Mouse (Mus musculus) olfactory bulb, adult 2 months (tissue): ENCODE data around the gene Lypd4.

Source experiments
- CTCF ChIP-seq: fragments of 200-500 bp; IDR thresholded peaks from 2 replicates; pipeline ENCODE4 v1.5.1; 2012; ENCODE audit warnings: low read depth, mild to moderate bottlenecking, low read length, moderate library complexity; ENCODE audit not compliant: insufficient read depth
- POLR2A ChIP-seq: fragments of 200-500 bp; IDR thresholded peaks from 2 replicates; pipeline ENCODE4 v1.6.1; 2012; ENCODE audit warnings: mild to moderate bottlenecking, low read depth, low read length, moderate library complexity; ENCODE audit not compliant: insufficient read depth

- no peak for TF ChIP-seq CTCF
- no peak for TF ChIP-seq POLR2A
Observed at GRCm38 (mm10) chr7:24824452-24824851, 45.3 kb downstream of the Lypd4 start.
